ENCODE assay signal across 8 mouse cellular contexts in the genomic region with DNA sequence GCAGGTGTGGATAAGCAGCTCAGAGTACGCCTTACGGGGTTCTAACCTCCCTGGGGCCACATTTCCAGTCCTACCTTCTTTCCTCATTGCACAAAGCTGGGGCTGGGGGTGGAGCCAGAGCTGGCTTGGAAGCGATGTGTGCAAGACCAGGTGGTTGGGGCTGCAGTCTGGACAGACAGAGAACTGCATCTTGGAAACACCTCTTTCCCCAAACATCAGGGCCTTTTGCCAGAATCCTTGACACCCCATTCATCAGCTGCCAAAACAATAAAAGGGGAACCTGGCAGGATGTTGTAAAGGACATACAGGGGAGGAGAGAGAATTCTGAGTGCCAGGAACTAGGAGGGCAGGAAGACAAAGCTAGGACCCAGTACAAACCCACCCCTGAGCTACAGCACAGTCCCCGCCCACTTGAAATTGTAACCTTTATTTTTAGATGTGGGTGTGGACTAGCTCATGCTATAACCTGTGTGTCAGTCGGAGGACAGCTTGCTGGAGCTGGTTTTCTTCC. TPM values are rescaled to one million over a fixed set of nuclear protein-coding genes. Genes with fewer than 3 reads are reported as not detected.
DNase-seq lines count a peak whose midpoint lies in the region; ATAC-seq and TF ChIP-seq lines count a peak whose summit lies in the region.

No protein-coding gene starts in this region.

- no peak for TF ChIP-seq RAD21 in CH12.LX (IDR thresholded peaks at IDR 0.05; ENCODE audit: low read depth, low read length)

- WGBS in forebrain, embryonic 11.5 days = 56% methylated on average over 5 of the region's 5 CpGs
- WGBS in forebrain, embryonic 13.5 days = 53% methylated on average over 5 of the region's 5 CpGs
- WGBS in heart, embryonic 16.5 days = 22% methylated on average over 5 of the region's 5 CpGs
- WGBS in liver, embryonic 13.5 days (ENCODE audit: insufficient replicate concordance) = 18% methylated on average over 5 of the region's 5 CpGs

- no peak overlapping the region for H3K4me3 ChIP-seq in forebrain, embryonic 11.5 days (ENCODE audit: low read depth, low read length)
- no peak overlapping the region for H3K4me3 ChIP-seq in forebrain, embryonic 13.5 days
- H3K4me3 ChIP-seq in CH12.LX (replicated peaks in 1 of 3; ENCODE audit: low read depth in 2 of 3, low read length in 2 of 3, poor library complexity in 1 of 3) = no peak overlapping the region
- no peak overlapping the region for H3K4me3 ChIP-seq in heart, embryonic 16.5 days (ENCODE audit: low read length)
- no peak overlapping the region for H3K4me3 ChIP-seq in liver, embryonic 13.5 days (replicated peaks)

- no peak for TF ChIP-seq POLR2A in CH12.LX (IDR thresholded peaks at IDR 0.05; ENCODE audit: low read depth, low read length)

- no peak for ATAC-seq in forebrain, embryonic 11.5 days (replicated peaks; ENCODE audit: low FRiP score)
- ATAC-seq in forebrain, embryonic 13.5 days = no peak
- no peak; the same call in 1 of the 2 replicates for ATAC-seq in heart, embryonic 16.5 days (replicated peaks; ENCODE audit: extremely low read depth, insufficient read depth, low FRiP score)
- no peak for ATAC-seq in liver, embryonic 13.5 days (ENCODE audit: low read depth)

- H3K9me3 ChIP-seq in forebrain, embryonic 11.5 days (ENCODE audit: control insufficient read depth, low read length) = no peaks in the 10 kb centered on the region
- no peaks in the 10 kb centered on the region for H3K9me3 ChIP-seq in forebrain, embryonic 13.5 days (replicated peaks)
- H3K9me3 ChIP-seq in CH12.LX (replicated peaks; ENCODE audit: low read length) = no peaks in the 10 kb centered on the region
- no peaks in the 10 kb centered on the region for H3K9me3 ChIP-seq in heart, embryonic 16.5 days (replicated peaks; ENCODE audit: control insufficient read depth, low read length)
- no peaks in the 10 kb centered on the region for H3K9me3 ChIP-seq in liver, embryonic 13.5 days (replicated peaks)

- H3K4me2 ChIP-seq in forebrain, embryonic 11.5 days (ENCODE audit: low read depth, low read length, severe bottlenecking) = no peak overlapping the region
- no peak overlapping the region for H3K4me2 ChIP-seq in forebrain, embryonic 13.5 days
- peak overlapping the region; percentile 22; the same call in 1 of the 2 replicates for H3K4me2 ChIP-seq in CH12.LX (ENCODE audit: insufficient read depth, low read depth, poor library complexity, severe bottlenecking)
- peak overlapping the region; percentile 8; the same call in 1 of the 2 replicates for H3K4me2 ChIP-seq in heart, embryonic 16.5 days (ENCODE audit: low read depth, low read length)
- no peak overlapping the region for H3K4me2 ChIP-seq in liver, embryonic 13.5 days

- dilution Hi-C loops in CH12.LX (cut with MboI; ENCODE audit: extremely low pct_ligation_motif_present, extremely low pct_unique_long_range_greater_than_20kb, low sequenced_read_pairs) = no loop called here

- H3K9ac ChIP-seq in forebrain, embryonic 11.5 days (ENCODE audit: low read length) = no peak overlapping the region
- H3K9ac ChIP-seq in forebrain, embryonic 13.5 days = no peak overlapping the region
- H3K9ac ChIP-seq in CH12.LX (ENCODE audit: insufficient read depth, low read depth) = no peak overlapping the region
- H3K9ac ChIP-seq in heart, embryonic 16.5 days (ENCODE audit: low read length) = peak overlapping the region; percentile 26; the same call in 1 of the 2 replicates
- H3K9ac ChIP-seq in liver, embryonic 13.5 days = peak overlapping the region; percentile 22

- DNase-seq in forebrain, embryonic 11.5 days (ENCODE audit: low spot score) = peak; percentile 46
- DNase-seq in CH12.LX (ENCODE audit: extremely low read depth) = peak; percentile 60
- peak; percentile 48 for DNase-seq in liver, embryonic 13.5 days
- DNase-seq in c-Kit-positive CD71-positive TER-119-positive erythroid progenitor cells, embryonic 14.5 days (ENCODE audit: low spot score) = no peak
- no peak for DNase-seq in right cerebral cortex, adult 2 months (ENCODE audit: low spot score in 2 of 2)
- DNase-seq in left cerebral cortex, adult 8-10 months (ENCODE audit: low spot score in 2 of 2) = no peak

- TF ChIP-seq CTCF in CH12.LX (conservative IDR thresholded peaks at IDR 0.05 in 1 of 2, IDR thresholded peaks at IDR 0.05 in 1 of 2; ENCODE audit: low read depth in 2 of 2, low read length in 2 of 2) = no peak

- H3K36me3 ChIP-seq in forebrain, embryonic 11.5 days (ENCODE audit: control insufficient read depth, insufficient read depth, low read length) = peaks cover 8% of the 10 kb centered on the region; the same call in 1 of the 2 replicates
- H3K36me3 ChIP-seq in forebrain, embryonic 13.5 days (ENCODE audit: poor library complexity, severe bottlenecking) = peaks cover 14% of the 10 kb centered on the region
- H3K36me3 ChIP-seq in CH12.LX (replicated peaks in 1 of 2; ENCODE audit: control insufficient read depth in 1 of 2, insufficient read depth in 1 of 2, low read length in 1 of 2) = peaks cover 8 to 18% of the 10 kb centered on the region in 2 experiments
- H3K36me3 ChIP-seq in heart, embryonic 16.5 days (ENCODE audit: control insufficient read depth, insufficient read depth) = peaks cover 12% of the 10 kb centered on the region
- H3K36me3 ChIP-seq in liver, embryonic 13.5 days = peaks cover 15% of the 10 kb centered on the region

- no peaks in the 10 kb centered on the region for H3K27me3 ChIP-seq in forebrain, embryonic 11.5 days (ENCODE audit: control insufficient read depth, insufficient read depth, low read length)
- no peaks in the 10 kb centered on the region for H3K27me3 ChIP-seq in forebrain, embryonic 13.5 days
- H3K27me3 ChIP-seq in CH12.LX (replicated peaks) = no peaks in the 10 kb centered on the region
- H3K27me3 ChIP-seq in heart, embryonic 16.5 days (ENCODE audit: control insufficient read depth, insufficient read depth, low read length) = no peaks in the 10 kb centered on the region
- H3K27me3 ChIP-seq in liver, embryonic 13.5 days = no peaks in the 10 kb centered on the region

- in situ Hi-C loops in CH12.LX (cut with MboI; ENCODE audit: low pct_ligation_motif_present, low pct_unique_long_range_greater_than_20kb, low sequenced_read_pairs) = no loop called here

- peaks cover 8% of the 10 kb centered on the region for H3K79me2 ChIP-seq in CH12.LX (replicated peaks; ENCODE audit: control insufficient read depth, extremely low read depth, insufficient read depth, poor library complexity, severe bottlenecking)

- H3K27ac ChIP-seq in forebrain, embryonic 11.5 days (ENCODE audit: low read depth, low read length) = no peak overlapping the region
- no peak overlapping the region for H3K27ac ChIP-seq in forebrain, embryonic 13.5 days
- no peak overlapping the region for H3K27ac ChIP-seq in CH12.LX (ENCODE audit: insufficient read depth, low read depth)
- peak overlapping the region; percentile 53 for H3K27ac ChIP-seq in heart, embryonic 16.5 days (ENCODE audit: low read length)
- peak overlapping the region; percentile 35; the same call in 1 of the 2 replicates for H3K27ac ChIP-seq in liver, embryonic 13.5 days

- H3K4me1 ChIP-seq in forebrain, embryonic 11.5 days (replicated peaks; ENCODE audit: control insufficient read depth, insufficient read depth, low read length) = peaks cover 8% of the 10 kb centered on the region; the same call in 1 of the 2 replicates
- H3K4me1 ChIP-seq in forebrain, embryonic 13.5 days = peaks cover 28% of the 10 kb centered on the region
- H3K4me1 ChIP-seq in CH12.LX (ENCODE audit: control insufficient read depth in 1 of 2, insufficient read depth in 2 of 2) = peaks cover 2 to 38% of the 10 kb centered on the region in 2 experiments; a peak in 2 of 4 replicates
- H3K4me1 ChIP-seq in heart, embryonic 16.5 days (ENCODE audit: control insufficient read depth, insufficient read depth, low read length) = peaks cover 27% of the 10 kb centered on the region
- H3K4me1 ChIP-seq in liver, embryonic 13.5 days (replicated peaks) = peaks cover 65% of the 10 kb centered on the region

- no peak for TF ChIP-seq EP300 in CH12.LX (IDR thresholded peaks at IDR 0.05; ENCODE audit: low read length)

RNA-seq across cellular contexts. Expression of a gene that starts 2.2 kb away (rescaled TPM):
- polyA plus RNA-seq in forebrain, embryonic 11.5 days (2014; fragmentation: Nextera tagmentation; extraction: Ambion mirVana) = 72.8 and 77.9 TPM in 2 replicates
- polyA plus RNA-seq in forebrain, embryonic 13.5 days (2015; fragmentation: Nextera tagmentation; extraction: Ambion mirVana) = 38.3 and 45.0 TPM in 2 replicates
- total RNA-seq in CH12.LX (2012; rRNA removed) = 31.6 and 34.6 TPM in 2 replicates
- total RNA-seq in CH12.LX (2014; rRNA removed) = 11.8 and 17.3 TPM in 2 replicates
- 23.3 and 24.1 TPM in 2 replicates for polyA plus RNA-seq in CH12.LX (2012; ENCODE audit: insufficient read length, low read depth)
- 20.5 and 22.6 TPM in 2 replicates for polyA plus RNA-seq in heart, embryonic 16.5 days (2015; fragmentation: Nextera tagmentation; extraction: Ambion mirVana)
- polyA plus RNA-seq in liver, embryonic 13.5 days (2015; fragmentation: Nextera tagmentation; extraction: Ambion mirVana) = 17.8 and 20.1 TPM in 2 replicates
- 10 to 100 TPM; 14.5 to 20.2 (median 15.9) TPM for total RNA-seq in left cerebral cortex, adult 8-10 months (2022)

RNA-seq across cellular contexts. Expression of a gene that starts 11.0 kb away (rescaled TPM):
- 11.9 and 12.4 TPM in 2 replicates for polyA plus RNA-seq in forebrain, embryonic 11.5 days (2014; fragmentation: Nextera tagmentation; extraction: Ambion mirVana)
- 10.3 and 12.3 TPM in 2 replicates for polyA plus RNA-seq in forebrain, embryonic 13.5 days (2015; fragmentation: Nextera tagmentation; extraction: Ambion mirVana)
- 32.7 and 38.5 TPM in 2 replicates for total RNA-seq in CH12.LX (2012; rRNA removed)
- total RNA-seq in CH12.LX (2014; rRNA removed) = 31.1 and 37.3 TPM in 2 replicates
- 42.4 and 43.7 TPM in 2 replicates for polyA plus RNA-seq in CH12.LX (2012; ENCODE audit: insufficient read length, low read depth)
- 5.6 and 5.7 TPM in 2 replicates for polyA plus RNA-seq in heart, embryonic 16.5 days (2015; fragmentation: Nextera tagmentation; extraction: Ambion mirVana)
- 4.5 and 4.9 TPM in 2 replicates for polyA plus RNA-seq in liver, embryonic 13.5 days (2015; fragmentation: Nextera tagmentation; extraction: Ambion mirVana)
- total RNA-seq in left cerebral cortex, adult 8-10 months (2022) = 10 to 100 TPM; 42.8 to 57.8 (median 45.5) TPM

RNA-seq across cellular contexts. Expression of a gene that starts 11.1 kb away (rescaled TPM):
- 18.1 and 21.2 TPM in 2 replicates for polyA plus RNA-seq in forebrain, embryonic 11.5 days (2014; fragmentation: Nextera tagmentation; extraction: Ambion mirVana)
- polyA plus RNA-seq in forebrain, embryonic 13.5 days (2015; fragmentation: Nextera tagmentation; extraction: Ambion mirVana) = 12.7 and 15.4 TPM in 2 replicates
- 1.3 and 1.9 TPM in 2 replicates for total RNA-seq in CH12.LX (2012; rRNA removed)
- 2.3 and 3.0 TPM in 2 replicates for total RNA-seq in CH12.LX (2014; rRNA removed)
- 1.5 and 2.8 TPM in 2 replicates for polyA plus RNA-seq in CH12.LX (2012; ENCODE audit: insufficient read length, low read depth)
- polyA plus RNA-seq in heart, embryonic 16.5 days (2015; fragmentation: Nextera tagmentation; extraction: Ambion mirVana) = 9.6 and 9.9 TPM in 2 replicates
- polyA plus RNA-seq in liver, embryonic 13.5 days (2015; fragmentation: Nextera tagmentation; extraction: Ambion mirVana) = 3.5 and 4.8 TPM in 2 replicates
- 1 to 10 TPM; 5.9 to 8.7 (median 7.8) TPM for total RNA-seq in left cerebral cortex, adult 8-10 months (2022)

RNA-seq across cellular contexts. Expression of a gene that starts 30.9 kb away (rescaled TPM):
- 81.1 and 83.5 TPM in 2 replicates for polyA plus RNA-seq in forebrain, embryonic 11.5 days (2014; fragmentation: Nextera tagmentation; extraction: Ambion mirVana)
- polyA plus RNA-seq in forebrain, embryonic 13.5 days (2015; fragmentation: Nextera tagmentation; extraction: Ambion mirVana) = 64.3 and 71.0 TPM in 2 replicates
- total RNA-seq in CH12.LX (2012; rRNA removed) = 32.0 and 39.9 TPM in 2 replicates
- total RNA-seq in CH12.LX (2014; rRNA removed) = 26.4 and 28.2 TPM in 2 replicates
- 91.2 and 103 TPM in 2 replicates for polyA plus RNA-seq in CH12.LX (2012; ENCODE audit: insufficient read length, low read depth)
- polyA plus RNA-seq in heart, embryonic 16.5 days (2015; fragmentation: Nextera tagmentation; extraction: Ambion mirVana) = 164 and 189 TPM in 2 replicates
- 66.8 and 69.1 TPM in 2 replicates for polyA plus RNA-seq in liver, embryonic 13.5 days (2015; fragmentation: Nextera tagmentation; extraction: Ambion mirVana)
- total RNA-seq in left cerebral cortex, adult 8-10 months (2022) = 100 to 1,000 TPM; 149 to 216 (median 162) TPM

RNA-seq across cellular contexts. Expression of a gene that starts 35.1 kb away (rescaled TPM):
- polyA plus RNA-seq in forebrain, embryonic 11.5 days (2014; fragmentation: Nextera tagmentation; extraction: Ambion mirVana) = 3.8 and 4.4 TPM in 2 replicates
- polyA plus RNA-seq in forebrain, embryonic 13.5 days (2015; fragmentation: Nextera tagmentation; extraction: Ambion mirVana) = 25.0 and 26.5 TPM in 2 replicates
- 0.67 and 1.4 TPM in 2 replicates for total RNA-seq in CH12.LX (2012; rRNA removed)
- total RNA-seq in CH12.LX (2014; rRNA removed) = 0.28 and 0.34 TPM in 2 replicates
- 0.35 and 0.43 TPM in 2 replicates for polyA plus RNA-seq in CH12.LX (2012; ENCODE audit: insufficient read length, low read depth)
- polyA plus RNA-seq in heart, embryonic 16.5 days (2015; fragmentation: Nextera tagmentation; extraction: Ambion mirVana) = 1.6 and 1.9 TPM in 2 replicates
- 0.17 and 0.19 TPM in 2 replicates for polyA plus RNA-seq in liver, embryonic 13.5 days (2015; fragmentation: Nextera tagmentation; extraction: Ambion mirVana)
- 10 to 100 TPM; 76.3 to 78.9 (median 77.7) TPM for total RNA-seq in left cerebral cortex, adult 8-10 months (2022)

Comparison
In these comparisons a context has a peak if more than half of its experiments do, and no peak if none do; other contexts are left out.
1. DNase-seq: peak in forebrain, embryonic 11.5 days (single experiment), CH12.LX (single experiment) and liver, embryonic 13.5 days (single experiment); none in c-Kit-positive CD71-positive TER-119-positive erythroid progenitor cells, embryonic 14.5 days (single experiment), right cerebral cortex, adult 2 months (0 of 2) and left cerebral cortex, adult 8-10 months (0 of 2).
2. H3K27ac ChIP-seq: peak in heart, embryonic 16.5 days (single experiment) and liver, embryonic 13.5 days (single experiment); none in forebrain, embryonic 11.5 days (single experiment), forebrain, embryonic 13.5 days (single experiment) and CH12.LX (single experiment).
3. H3K4me2 ChIP-seq: peak in CH12.LX (single experiment) and heart, embryonic 16.5 days (single experiment); none in forebrain, embryonic 11.5 days (single experiment), forebrain, embryonic 13.5 days (single experiment) and liver, embryonic 13.5 days (single experiment).
4. H3K9ac ChIP-seq: peak in heart, embryonic 16.5 days (single experiment) and liver, embryonic 13.5 days (single experiment); none in forebrain, embryonic 11.5 days (single experiment), forebrain, embryonic 13.5 days (single experiment) and CH12.LX (single experiment).